Comparison of ENCODE assay signal across 19 mouse cellular contexts in the genomic region with DNA sequence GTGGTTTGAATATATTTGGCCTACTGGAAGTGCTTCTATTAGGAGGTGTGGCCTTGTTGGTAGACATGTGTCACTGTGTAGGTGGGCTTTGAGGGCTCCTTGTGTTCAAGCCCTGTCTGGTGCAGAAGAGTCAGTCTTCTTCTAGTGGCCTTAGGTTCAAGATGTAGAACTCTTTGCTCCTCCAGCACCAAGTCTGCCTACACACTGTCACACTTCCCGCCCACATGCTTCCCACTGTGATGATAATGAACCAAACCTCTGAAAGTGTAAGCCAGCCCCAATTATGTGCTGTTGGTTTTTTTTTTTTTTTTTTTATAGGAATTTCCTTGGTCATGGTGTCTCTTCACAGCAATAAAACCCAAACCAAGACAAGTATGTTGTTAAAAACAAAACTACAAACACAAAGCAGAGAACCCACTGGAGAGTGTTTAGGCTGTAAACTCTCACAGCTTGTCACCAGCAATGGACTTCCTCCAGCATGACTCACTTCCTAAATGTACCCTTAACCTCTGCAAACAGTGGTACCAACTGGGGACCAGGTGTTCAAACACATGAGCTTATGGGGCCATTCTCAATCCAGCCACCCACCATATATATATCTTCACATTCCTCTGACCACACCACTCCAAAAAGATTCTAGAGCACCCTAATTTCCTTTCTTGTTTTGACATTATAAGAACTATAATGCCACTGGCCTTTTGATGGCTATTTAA.
"Had no signal": no experiment of that assay in that cellular context is flagged by ENCODE, and none has a peak within 500 bp of the region (broad histone marks: within the 10 kb centered on the region; RNA-seq: fewer than 3 reads in every experiment).

No protein-coding gene starts in this region.

- H3K4me1 ChIP-seq: limb, embryonic 12.5 days; stomach, embryonic 15.5 days had no signal

- H3K27ac ChIP-seq: limb, embryonic 12.5 days; limb, embryonic 15.5 days; liver, embryonic 14.5 days; stomach, embryonic 15.5 days had no signal

- H3K4me2 ChIP-seq: limb, embryonic 12.5 days; limb, embryonic 15.5 days; liver, embryonic 11.5 days; lung, embryonic 14.5 days; midbrain, embryonic 11.5 days; stomach, embryonic 15.5 days had no signal

- H3K9ac ChIP-seq: limb, embryonic 12.5 days; limb, embryonic 15.5 days; liver, embryonic 14.5 days; liver, postnatal 0 days; lung, embryonic 14.5 days; stomach, embryonic 15.5 days had no signal

- H3K4me3 ChIP-seq: limb, embryonic 12.5 days; limb, embryonic 15.5 days; stomach, embryonic 15.5 days had no signal

- H3K36me3 ChIP-seq: limb, embryonic 12.5 days; limb, embryonic 15.5 days; stomach, embryonic 15.5 days had no signal

- H3K9me3 ChIP-seq: limb, embryonic 12.5 days; limb, embryonic 15.5 days; stomach, embryonic 15.5 days had no signal

- DNase-seq: kidney, adult 9 months; kidney, postnatal 14 days; kidney, postnatal 4 days; left cerebral cortex, postnatal 4 days; liver, postnatal 0 days; lung, embryonic 14.5 days; midbrain, embryonic 14.5 days; retina, postnatal 1 day; right cerebral cortex, postnatal 14 days; right cerebral cortex, postnatal 4 days; thymus, adult 18-20 months; thymus, postnatal 36 days had no signal

- ATAC-seq: liver, postnatal 0 days; lung, postnatal 0 days had no signal

- H3K27me3 ChIP-seq: limb, embryonic 12.5 days; limb, embryonic 15.5 days; stomach, embryonic 15.5 days had no signal
